Mouse (Mus musculus) monocyte, adult 2 months (primary cell): ENCODE data around the gene Plod2.

Experiments used
- DNase-seq, 2 experiments: peaks; one replicate each; pipeline ENCODE4 v3.0.0; 2022; ENCODE audit warnings: low spot score in 2 of 2, low read depth in 1 of 2

Gene Plod2

GRCm38 (mm10) chr9:92597776-92598175, 55.8 kb downstream of the Plod2 start:
- DNase-seq, result no peak

- DNase-seq, result no peak
These were observed 58.0 kb downstream of the Plod2 start for GRCm38 (mm10) chr9:92599940-92600538.

GRCm38 (mm10) chr9:92601551-92601950, 59.5 kb downstream of the Plod2 start:
- no peak for DNase-seq

DNA sequence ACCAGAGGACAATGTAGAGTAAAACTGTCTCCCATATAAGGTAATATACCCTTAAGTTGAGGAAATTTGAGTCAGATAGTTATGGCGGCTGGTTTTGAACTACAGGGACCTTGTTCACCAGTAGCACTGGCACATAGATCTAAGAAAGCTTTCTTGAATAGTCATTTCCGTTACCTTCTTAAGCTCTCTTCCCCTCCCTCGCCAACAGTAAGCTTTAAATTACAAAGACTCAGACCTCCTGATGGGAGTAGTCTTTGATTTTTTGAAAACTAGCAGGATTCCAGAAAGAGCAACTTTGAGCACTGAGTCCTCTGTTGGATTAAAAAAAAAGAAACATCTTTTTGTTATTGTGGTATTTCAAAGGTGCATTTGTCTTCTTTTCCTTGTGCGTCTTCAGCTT, 61.5 kb downstream of the Plod2 start:
- no peak for DNase-seq

DNA sequence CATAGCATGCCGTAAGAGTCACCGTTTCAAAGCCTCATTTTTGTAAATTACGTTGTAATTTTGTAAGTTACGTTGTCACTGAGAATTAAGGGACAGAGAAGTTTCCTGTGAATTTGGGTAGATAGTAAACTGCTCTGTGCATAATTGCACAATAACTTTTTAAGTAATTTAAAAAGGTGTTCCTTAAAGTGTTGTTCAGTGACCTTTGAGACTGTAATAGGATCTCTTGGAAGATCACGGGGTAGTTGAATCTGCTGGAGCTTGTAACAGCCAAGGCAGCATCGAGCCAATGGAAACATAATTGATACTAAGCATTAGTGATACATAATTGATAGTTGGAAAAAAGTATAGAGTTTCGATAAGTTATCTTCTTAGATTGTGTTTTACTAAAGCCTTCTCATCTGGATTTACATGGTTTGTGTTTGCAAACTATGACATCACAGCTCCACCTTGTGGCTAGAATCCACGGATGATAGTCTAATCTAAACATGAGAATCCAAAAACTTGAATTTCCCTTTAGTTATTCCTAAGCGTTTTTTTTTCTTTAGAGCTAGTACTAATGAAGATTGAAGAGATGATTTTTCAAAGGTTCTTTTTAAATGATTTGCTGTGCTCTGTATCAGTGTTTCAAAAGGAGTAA, 68.7 kb downstream of the Plod2 start:
- no peak for DNase-seq

DNA sequence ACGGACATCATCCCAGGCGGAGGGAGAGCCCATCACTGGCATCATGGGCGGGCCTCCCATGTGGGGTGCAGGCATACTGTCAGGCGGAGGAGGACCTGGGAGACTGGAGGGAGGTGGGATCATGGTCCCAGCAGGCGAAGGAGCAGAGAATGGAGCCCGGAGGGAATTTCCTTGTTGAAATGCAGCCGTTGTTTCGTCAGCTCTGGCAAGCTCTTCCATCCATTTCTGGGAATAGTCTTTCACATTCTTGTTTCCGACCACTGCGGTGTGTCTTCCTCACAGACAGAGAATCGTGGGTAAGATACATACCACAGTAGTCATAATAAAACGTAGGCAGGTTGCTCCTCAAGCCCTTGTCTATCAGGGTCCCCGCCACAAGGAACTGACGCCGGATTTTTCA, 70.6 kb downstream of the Plod2 start:
- no peak for DNase-seq

DNA sequence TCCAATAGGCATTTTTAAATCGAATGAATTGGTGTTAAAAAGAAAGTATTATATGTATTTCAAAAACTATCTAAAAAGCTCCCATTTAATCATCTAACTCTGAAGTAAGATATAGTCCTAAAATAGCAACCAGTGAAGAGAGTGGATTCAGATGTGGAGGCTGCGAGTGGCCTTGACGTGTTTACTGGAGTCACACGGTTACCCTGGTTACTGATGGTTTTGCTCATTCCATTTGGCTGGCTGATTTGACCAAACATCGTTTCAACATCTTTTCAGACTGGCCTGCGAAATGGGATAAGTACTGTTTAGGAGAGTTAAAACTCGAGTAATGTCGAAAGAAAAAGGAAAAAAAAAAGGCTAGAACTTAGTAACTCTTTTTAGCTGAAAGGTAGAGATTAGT, 71.2 kb downstream of the Plod2 start:
- no peak for DNase-seq

GRCm38 (mm10) chr9:92616418-92616817, 74.4 kb downstream of the Plod2 start:
- DNase-seq, result no peak

DNA sequence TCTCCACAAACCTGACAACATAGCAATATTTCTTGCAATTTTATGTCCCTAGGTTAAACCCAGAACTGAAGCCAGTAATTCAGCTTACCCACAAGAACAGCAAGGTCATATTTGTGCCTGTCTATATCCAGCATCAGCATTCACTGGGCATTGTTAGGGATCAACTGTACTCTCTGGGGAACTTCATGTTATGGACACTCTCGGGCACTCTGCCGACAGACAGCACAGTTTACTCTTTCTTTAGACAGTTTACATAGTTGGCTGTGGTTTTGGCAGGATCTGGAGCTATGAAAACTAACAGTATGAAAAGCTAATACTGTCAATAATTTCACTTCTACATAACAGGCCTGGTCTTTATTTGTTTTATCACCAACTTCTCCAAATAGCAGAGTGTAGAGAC, 75.4 kb downstream of the Plod2 start:
- DNase-seq, result no peak

DNA sequence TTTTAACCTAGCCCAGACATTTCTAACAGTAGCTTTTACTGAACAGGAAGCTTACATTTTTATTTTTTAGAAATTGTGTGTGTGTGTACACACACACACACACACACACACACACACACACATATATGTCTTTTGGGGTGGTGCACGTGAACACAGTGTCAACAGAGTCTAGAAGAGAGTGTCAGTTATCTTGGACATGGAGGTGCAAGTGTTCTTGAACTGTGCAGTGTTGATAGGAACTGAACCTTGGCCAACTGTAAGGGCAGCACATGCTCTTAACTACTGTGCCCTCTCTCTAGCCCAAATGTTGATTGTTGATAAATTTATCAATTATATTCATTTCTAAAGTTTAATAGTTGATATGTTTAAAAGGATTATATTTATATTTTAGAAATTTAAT, 78.1 kb downstream of the Plod2 start:
- DNase-seq, result no peak

DNA sequence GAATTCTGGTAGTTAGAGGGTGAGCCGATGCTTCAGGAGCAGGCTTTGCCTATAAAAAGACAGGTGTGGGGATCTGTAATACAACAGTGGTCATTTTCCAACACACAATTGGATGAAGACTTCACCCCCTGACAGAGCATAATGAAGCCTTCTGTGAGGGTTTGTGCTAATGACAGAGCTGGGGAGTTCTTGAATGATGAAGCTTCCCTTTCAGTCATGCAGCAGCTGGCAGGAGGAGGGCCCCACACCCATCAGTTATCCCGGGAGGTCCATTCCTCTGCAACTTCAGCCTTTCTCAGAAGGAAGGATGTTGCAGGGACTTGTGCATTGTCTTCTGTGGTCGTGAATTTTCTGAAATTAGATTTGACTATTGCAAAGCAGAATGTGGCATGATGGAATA, 79.2 kb downstream of the Plod2 start:
- no peak for DNase-seq

DNA sequence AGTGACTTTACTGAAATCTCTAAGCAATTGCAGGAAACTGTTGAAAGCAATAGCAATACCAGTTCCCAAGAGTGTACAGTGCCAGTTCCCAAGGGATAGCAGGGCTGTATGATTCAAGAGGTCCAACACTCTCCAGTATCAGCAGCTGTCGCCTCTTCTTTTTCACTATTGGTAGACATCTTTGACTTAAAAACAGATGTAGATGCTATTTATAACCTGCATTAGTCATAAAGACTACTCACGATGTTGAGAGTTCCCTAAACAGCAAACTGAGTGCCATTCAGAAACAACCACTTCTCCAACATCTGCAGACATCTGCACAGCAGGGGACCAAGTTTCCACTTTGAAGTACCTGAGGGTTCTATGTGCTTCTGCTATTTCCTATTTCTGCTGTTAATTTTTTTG, 79.9 kb downstream of the Plod2 start:
- DNase-seq, result no peak

GRCm38 (mm10) chr9:92634792-92635191, 92.8 kb downstream of the Plod2 start:
- no peak for DNase-seq

DNA sequence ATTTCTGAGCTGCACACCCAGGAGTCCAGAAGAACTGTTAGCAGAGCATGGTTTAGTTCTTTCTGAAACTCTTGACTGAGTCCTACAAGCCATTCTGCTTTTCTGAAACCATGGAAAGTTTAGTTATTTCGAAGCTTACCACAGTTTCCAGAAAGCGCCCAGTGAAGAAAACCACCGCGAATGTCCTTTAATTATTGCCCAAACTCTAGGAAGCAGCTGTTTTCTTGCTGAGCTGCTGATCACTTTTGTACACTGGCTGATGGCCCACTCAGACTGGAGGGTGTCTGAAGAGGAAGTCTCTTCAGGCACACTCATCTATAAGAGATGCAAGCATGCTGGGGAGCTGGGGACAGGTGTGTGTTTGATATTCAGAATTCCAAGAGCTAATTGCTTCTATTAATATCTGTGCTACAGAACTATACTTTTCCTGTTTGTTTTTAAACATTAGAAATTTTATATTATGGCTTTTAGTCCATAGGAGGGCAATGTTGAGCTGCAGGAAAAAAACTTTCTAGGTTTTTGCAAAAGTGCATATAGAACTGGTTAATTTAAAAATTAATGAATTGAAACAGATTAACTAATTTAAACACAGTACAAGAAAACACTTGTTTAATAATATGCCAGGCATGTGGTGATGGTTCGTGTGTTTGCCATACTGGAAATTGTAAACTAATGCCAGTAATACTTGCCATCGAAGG, 97.3 kb downstream of the Plod2 start:
- DNase-seq, result no peak

GRCm38 (mm10) chr9:92641717-92642116, 99.7 kb downstream of the Plod2 start:
- no peak for DNase-seq
